Mouse (Mus musculus) urinary bladder, postnatal 36 days (tissue): ENCODE measurements around the gene Spa17.

Experiments used
- DNase-seq, 2 experiments: peaks; one replicate each; pipeline ENCODE4 v3.0.0; 2022; ENCODE audit warnings: low spot score in 2 of 2, mixed read lengths in 1 of 2

The Spa17 gene

DNA sequence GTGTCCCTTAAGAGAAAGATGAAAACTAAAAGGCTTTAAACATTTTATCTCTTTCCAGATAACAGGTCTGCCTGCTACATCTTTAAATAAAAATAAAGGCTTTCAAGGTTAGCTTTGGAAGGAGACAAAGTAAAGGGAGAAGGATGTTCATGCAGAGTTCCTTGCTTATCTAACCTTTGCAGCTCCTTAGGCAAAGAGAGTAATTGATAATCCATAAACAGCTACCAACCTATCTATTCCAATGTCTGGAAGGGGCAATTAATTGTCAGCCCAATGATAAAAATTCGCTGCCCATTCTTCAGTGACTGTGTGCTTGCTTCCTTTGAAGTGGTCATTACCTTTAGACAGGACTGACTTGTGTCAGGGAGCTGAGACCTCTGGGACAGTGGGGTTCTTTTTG, 49.7 kb downstream of the Spa17 start:
- no peak for DNase-seq

DNA sequence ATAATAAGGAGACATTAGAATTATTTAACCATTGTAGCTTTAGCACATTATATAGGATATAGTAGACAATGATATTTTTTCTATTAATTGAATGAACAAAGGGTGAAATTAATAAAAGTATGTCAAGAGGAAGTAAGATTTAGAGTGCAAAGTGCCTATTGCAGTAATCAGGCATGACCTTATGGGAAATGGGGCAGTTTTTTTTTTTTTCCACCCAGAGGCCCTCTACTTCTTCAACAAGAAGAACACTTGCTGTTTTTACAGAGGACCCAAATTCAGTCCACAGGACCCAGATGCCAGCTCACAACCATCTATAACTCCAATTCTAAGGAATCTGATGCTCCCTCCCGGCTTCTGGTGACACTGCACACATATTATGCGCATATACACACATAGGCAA, 52.9 kb downstream of the Spa17 start:
- DNase-seq: no peak

DNA sequence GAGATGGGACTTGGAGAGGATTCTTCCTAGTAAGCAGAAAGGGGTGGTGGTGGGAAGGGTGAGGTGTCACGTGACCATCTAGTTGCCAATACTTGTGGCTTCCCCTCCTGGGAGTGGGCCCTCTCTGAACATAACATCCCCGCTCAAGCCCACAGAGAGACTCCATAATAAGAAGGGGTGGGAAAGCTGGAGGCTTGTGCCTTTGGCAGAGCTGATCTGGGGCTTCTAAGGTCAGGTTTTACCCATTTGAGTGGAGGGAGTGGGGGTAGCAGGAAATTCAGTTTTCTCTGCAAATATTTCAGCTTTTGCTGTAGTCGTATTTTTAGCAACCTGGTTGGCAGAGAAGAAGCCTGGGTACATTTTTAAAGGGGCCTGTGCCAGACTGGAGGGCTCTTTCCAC, 57.2 kb downstream of the Spa17 start:
- DNase-seq: no peak

DNA sequence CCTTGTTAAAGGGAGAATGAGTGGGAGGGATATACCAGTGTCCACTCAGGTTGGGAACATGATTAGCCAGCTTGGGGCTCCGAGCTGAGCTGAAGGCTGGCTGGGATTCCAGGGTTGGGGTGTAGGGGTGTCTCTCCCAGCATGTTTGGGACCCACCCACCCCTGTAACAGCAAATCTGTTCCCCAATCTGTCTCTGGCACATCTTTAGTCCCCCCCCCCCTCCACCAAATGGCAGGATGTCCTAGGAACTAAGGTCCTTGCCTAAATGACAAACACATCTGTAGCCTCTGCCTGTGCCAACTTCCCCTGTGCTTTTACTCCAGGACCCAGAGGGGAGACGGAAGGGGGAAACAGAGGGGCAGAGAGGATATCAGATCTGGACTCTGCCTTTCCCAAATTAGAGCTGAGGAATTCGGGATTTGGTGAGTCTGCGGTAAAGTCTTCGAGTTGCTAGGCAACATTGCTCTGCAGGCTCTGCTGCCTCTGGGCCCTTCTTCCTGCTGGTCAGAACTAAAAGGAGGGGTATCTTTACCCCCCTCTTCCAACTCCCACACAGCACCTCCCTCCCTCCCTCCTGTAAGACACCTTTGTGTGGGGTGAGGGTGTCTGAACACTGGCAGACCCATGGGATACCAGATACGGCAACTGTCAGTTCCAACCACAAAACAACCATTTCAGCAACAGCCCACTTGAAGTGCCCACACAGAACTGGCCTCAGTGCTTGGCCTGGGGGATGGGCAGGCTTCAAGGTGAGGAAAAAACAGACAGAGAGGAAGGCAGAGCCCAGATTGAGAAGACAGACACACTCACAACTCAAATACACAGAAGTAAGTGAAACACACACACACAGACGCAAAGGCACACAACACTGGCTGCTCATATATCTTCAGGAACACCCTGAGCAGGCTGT, 58.4 kb downstream of the Spa17 start, which contains the start of gene Siae:
Siae (plus strand) TSS at position 861 of the 911 bp plus-strand sequence.
- no peak for DNase-seq

DNA sequence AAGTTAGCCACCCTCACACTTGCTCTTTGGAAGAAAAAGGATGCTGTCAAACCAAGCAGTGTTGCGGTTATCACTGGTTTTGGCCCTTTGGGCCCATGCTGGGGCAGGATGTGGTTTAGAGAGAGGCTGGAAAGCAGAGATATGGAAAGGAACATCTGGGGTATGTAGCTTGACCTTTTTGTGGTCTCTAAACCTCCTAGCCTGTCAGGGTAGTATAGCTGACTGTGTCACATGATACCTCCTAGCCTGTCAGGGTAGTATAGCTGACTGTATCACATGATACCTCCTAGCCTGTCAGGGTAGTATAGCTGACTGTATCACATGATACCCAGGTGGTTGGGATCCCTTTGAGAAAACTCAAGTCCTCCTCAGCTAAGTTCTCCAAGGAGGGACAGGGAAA, 59.2 kb downstream of the Spa17 start:
- no peak for DNase-seq
